Mouse (Mus musculus) intestine, postnatal 0 days (tissue): Measurements from ENCODE around the gene Tardbp. TPM values are rescaled to one million over a fixed set of nuclear protein-coding genes. Genes with fewer than 3 reads are reported as not detected.

Experiments used
- ATAC-seq: fragments of 200-750 bp; cut with Nextera tagmentation; 2 replicates; pipeline ENCODE4 v1.8.0; 2017; ENCODE audit warnings: mild to moderate bottlenecking, moderate TSS enrichment, moderate library complexity
- H3K27ac ChIP-seq: fragments of 300-500 bp; sonication (generic); 2 replicates; pipeline ENCODE4 v1.5.1; 2014; ENCODE audit warnings: mild to moderate bottlenecking, low read depth, low read length, moderate library complexity
- H3K27me3 ChIP-seq: fragments of 300-500 bp; sonication (generic); replicated peaks from 2 replicates; pipeline ENCODE4 v1.6.1; 2014; ENCODE audit warnings: low read length, mixed read lengths; ENCODE audit not compliant: control insufficient read depth, insufficient read depth
- H3K36me3 ChIP-seq: fragments of 300-500 bp; sonication (generic); 2 replicates; pipeline ENCODE4 v1.6.1; 2014; ENCODE audit warnings: mild to moderate bottlenecking, moderate library complexity; ENCODE audit not compliant: control insufficient read depth, insufficient read depth
- H3K4me1 ChIP-seq: fragments of 300-500 bp; sonication (generic); replicated peaks from 2 replicates; pipeline ENCODE4 v1.6.1; 2014; ENCODE audit warnings: antibody characterized with exemption, low read length, mixed read lengths; ENCODE audit not compliant: control insufficient read depth, insufficient read depth
- H3K4me2 ChIP-seq: fragments of 300-500 bp; sonication (generic); replicated peaks from 2 replicates; pipeline ENCODE4 v1.6.1; 2014; ENCODE audit warnings: low read depth, mild to moderate bottlenecking, moderate library complexity
- H3K4me3 ChIP-seq: fragments of 300-500 bp; sonication (generic); 2 replicates; pipeline ENCODE4 v1.5.1; 2014; ENCODE audit warnings: low read depth, low read length
- H3K9ac ChIP-seq: fragments of 300-500 bp; sonication (generic); 2 replicates; pipeline ENCODE4 v1.6.1; 2014; ENCODE audit warnings: mild to moderate bottlenecking, low read depth, low read length
- H3K9me3 ChIP-seq: fragments of 300-500 bp; sonication (generic); 2 replicates; pipeline ENCODE4 v1.6.1; 2016; ENCODE audit warnings: mixed run types; ENCODE audit not compliant: control insufficient read depth
- CTCF ChIP-seq: sonication (generic); IDR thresholded peaks from 2 replicates; pipeline ENCODE4 v1.5.1; 2016; ENCODE audit warnings: low read depth, mild to moderate bottlenecking, control low read depth, antibody characterized with exemption, moderate library complexity
- WGBS: fragments of 180-500 bp; shearing (Covaris S2); extraction: QIAGEN DNeasy Blood & Tissue Kit; methylation state at CpG from one replicate; pipeline ENCODE4 v1.1.7; 2014; 5-methylcytosine and 5-hydroxymethylcytosine counted together
- polyA plus RNA-seq: library from polyadenylated mRNA; unstranded; fragments of >200 nt; fragmentation: Nextera tagmentation; extraction: Ambion mirVana; gene quantifications from 2 replicates; pipeline ENCODE4 v1.2.1, GENCODE M21; 2015

Gene Tardbp
- 113 and 124 TPM in 2 replicates for polyA plus RNA-seq

DNA sequence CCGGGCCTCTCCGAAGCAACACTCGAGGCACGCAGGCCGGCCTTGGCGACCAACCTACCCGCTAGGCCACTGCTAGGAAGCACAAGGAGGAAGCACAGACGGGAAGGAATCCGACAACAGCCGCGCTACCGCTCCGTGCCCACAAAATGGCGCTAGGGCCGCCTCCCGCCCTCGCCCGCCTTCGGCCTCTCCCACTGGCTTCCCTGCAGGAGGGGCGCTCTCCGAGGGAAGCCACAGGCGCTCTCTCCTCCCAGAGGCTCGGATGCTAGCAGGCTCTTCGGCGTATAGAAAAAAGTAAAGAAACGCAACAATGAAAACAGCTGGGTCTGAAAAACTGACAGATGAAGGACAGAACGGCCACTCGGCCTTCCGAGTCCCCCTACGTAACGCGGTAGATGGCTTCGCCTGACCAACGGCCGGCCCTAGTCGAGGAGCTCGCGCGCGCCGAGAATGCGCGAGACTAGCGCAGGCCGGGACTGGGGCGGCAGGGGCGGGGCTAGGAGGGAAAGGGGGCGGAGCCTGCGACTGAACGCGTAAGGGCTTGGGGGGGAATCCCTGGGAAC lies at the start of gene Tardbp:
Gene Tardbp (minus strand): TSS at position 397 of the 563 bp plus-strand sequence.
- H3K4me2 ChIP-seq = peak within 1 kb of the TSS; percentile 72
- no peaks in the 10 kb centered on the region for H3K27me3 ChIP-seq
- peak within 1 kb of the TSS; percentile 97 for H3K4me3 ChIP-seq
- no peaks in the 10 kb centered on the region for H3K9me3 ChIP-seq
- H3K4me1 ChIP-seq = no peaks in the 10 kb centered on the region
- no peak; the same call in 1 of the 2 replicates for TF ChIP-seq CTCF
- H3K36me3 ChIP-seq = peaks cover 24% of the 10 kb centered on the region
- WGBS = under 1% methylated on average over 51 of the region's 51 CpGs
- peak; percentile 97 for ATAC-seq
- peak within 1 kb of the TSS; percentile 99 for H3K27ac ChIP-seq
- peak within 1 kb of the TSS; percentile 99 for H3K9ac ChIP-seq

DNA sequence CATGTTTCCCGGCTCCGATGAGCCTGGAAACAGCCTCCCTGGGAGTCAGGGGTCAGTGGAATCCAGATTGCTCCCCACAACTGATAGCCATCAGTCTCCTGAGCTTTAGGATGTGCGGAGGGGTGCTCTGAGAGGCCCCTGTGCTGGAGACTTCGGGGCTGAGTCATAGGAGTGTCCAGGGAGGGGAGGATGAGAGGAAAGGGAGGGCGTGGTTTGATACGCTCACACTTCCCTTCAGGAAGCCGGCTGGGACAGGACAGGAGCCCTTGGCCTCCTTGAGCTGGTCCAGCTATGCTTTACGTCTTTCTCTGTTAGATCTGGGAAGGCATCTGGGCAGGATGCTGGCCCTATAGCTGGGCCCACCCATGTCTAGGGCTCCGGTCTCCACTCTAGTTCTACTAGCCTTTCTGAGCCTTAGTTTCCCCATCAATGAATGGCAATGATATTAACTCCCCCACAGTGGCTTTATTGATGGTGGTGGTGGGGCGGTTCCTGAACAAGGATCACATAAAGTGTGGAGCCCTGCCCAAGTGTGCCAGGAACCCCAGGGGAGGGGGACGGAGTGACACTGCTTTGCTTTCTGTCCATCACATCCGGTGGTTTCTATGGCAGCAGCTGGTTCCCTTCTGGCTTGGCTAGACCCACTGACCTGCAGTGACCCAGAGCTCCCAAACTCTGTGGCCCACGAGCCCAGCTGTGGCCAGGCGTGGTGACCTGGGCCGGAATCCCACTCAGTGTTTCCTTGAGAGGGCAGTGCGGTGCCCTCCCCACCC lies 49.6 kb upstream of the Tardbp start:
- TF ChIP-seq CTCF = no peak
- no peak overlapping the region for H3K27ac ChIP-seq
- H3K4me3 ChIP-seq = no peak overlapping the region
- peak; percentile 44 for ATAC-seq
- no peaks in the 10 kb centered on the region for H3K9me3 ChIP-seq
- no peaks in the 10 kb centered on the region for H3K36me3 ChIP-seq
- WGBS = 38% methylated on average over 16 of the region's 16 CpGs
- no peak overlapping the region for H3K9ac ChIP-seq
- no peaks in the 10 kb centered on the region for H3K27me3 ChIP-seq
- no peak overlapping the region for H3K4me2 ChIP-seq
- H3K4me1 ChIP-seq = 0 out of 2 replicates have a peak, but pooled peaks cover 2% of the 10 kb centered on the region

DNA sequence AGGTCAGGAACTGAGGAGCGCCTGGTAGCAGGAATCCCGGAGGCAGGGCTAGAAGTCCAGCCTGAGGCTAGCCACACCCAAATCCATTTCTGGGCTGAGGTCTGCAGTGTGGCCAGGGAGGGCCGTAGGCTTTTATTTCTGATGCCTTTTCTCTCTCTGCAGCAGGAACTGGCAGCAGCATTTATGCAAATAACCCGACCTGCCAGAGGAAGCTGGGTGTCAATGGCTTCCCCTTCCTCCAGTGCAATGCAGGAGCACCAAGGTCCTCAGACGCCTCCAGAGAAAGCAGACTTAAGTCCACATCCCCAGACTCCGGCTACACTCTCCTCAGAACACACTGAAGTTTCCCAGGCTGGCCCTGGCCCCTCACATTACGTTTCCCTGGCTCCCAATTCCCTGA lies 48.2 kb upstream of the Tardbp start:
- 49% methylated on average over 7 of the region's 7 CpGs for WGBS
- Histone ChIP-seq H3K9ac (no peak overlapping the region), H3K4me2 (no peak overlapping the region), H3K4me3 (no peak overlapping the region), H3K36me3 (no peaks in the 10 kb centered on the region), H3K9me3 (no peaks in the 10 kb centered on the region), H3K27ac (no peak overlapping the region), H3K27me3 (no peaks in the 10 kb centered on the region; the same call in 1 of the 2 replicates), H3K4me1 (0 out of 2 replicates have a peak, but pooled peaks cover 2% of the 10 kb centered on the region)
- TF ChIP-seq CTCF = no peak
- ATAC-seq = no peak

DNA sequence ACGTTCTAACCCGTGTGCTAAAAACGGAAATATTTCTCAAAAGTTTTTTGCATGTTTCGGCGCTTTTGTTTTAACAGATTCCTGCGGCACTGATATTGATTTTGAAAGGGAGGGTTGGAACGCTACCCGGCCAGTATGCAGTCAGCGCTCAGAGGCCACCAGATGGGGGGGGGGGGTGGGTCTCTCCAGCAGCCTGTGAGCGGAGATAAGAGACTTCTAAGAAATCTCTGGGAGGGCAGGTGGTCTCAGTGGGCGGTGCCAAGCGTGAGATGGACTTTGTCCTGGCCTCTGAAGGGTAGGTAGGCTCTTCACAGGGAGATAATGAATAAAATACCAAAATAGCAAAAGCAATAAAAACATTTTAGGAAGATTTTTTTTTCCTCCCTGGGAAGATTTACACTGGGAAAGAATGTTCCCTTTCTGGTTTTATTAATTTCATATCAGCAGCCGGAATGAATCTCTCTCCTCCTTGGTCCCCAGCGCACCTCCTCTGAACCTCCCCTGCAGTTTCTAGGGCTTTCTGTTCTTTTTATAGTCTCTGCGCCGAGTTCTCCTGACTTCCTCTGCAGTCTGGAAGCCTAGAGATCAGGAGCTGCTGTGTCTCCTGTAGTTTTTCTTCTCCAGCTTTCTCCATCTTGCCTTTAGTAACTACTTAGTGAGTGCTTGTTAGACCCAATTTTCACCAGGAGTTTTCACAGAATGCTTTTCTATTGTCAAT lies 44.6 kb upstream of the Tardbp start:
- Histone ChIP-seq H3K9ac (no peak overlapping the region), H3K27me3 (no peaks in the 10 kb centered on the region; the same call in 1 of the 2 replicates), H3K9me3 (no peaks in the 10 kb centered on the region), H3K4me3 (no peak overlapping the region), H3K36me3 (no peaks in the 10 kb centered on the region), H3K4me1 (no peaks in the 10 kb centered on the region), H3K4me2 (0 out of 2 replicates have a peak overlapping the region, but pooled peaks have one; percentile 24), H3K27ac (no peak overlapping the region)
- ATAC-seq = no peak
- TF ChIP-seq CTCF = no peak
- 17% methylated on average over 16 of the region's 16 CpGs for WGBS

DNA sequence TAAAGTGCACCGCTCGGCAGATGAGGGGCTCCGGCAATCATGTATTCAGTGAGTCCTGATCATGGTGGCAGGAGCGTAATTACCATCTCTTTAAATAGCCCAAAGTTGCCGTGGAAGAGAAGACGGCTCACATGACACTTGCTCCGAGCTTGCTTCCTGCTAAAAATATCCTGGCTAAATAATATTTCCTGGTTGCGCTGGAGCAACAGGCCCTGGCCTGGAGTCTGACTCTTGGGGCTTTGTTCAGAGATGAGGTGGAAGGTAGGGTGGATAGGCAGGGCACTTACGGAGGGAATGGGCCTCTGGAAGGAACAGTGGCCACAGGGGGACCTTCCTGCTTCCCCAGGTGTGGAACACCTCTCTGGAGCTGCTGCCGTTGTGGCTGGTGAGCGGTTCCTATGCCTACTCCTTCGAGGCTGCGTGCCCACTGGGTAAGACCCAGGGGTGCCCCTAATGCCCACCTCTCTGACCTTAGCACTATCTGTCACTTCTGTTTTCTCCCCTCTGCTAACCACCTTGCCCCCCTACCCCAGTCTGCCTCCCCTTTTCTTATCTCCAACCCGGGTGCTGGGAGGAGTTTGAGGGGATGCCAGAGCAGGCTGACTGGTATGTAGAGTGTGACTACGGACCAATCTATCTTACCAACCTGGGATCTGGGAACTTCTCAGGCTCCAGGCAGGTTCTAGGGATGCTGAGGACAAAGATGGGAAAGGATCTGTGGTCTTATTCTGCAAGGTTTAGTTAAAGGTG lies 40.4 kb upstream of the Tardbp start:
- no peaks in the 10 kb centered on the region for H3K4me1 ChIP-seq
- H3K27me3 ChIP-seq = no peaks in the 10 kb centered on the region; the same call in 1 of the 2 replicates
- WGBS = 75% methylated on average over 15 of the region's 15 CpGs
- H3K27ac ChIP-seq = no peak overlapping the region
- H3K4me2 ChIP-seq = no peak overlapping the region
- no peaks in the 10 kb centered on the region for H3K9me3 ChIP-seq
- ATAC-seq = no peak
- no peak overlapping the region for H3K4me3 ChIP-seq
- H3K36me3 ChIP-seq = no peaks in the 10 kb centered on the region
- TF ChIP-seq CTCF = no peak
- H3K9ac ChIP-seq = no peak overlapping the region
